Mouse (Mus musculus): ENCODE measurements at regions not wholly inside any gene's neighbourhood (a gene's known extent, or its start where the extent isn't known, plus 50 kb on each side); places are given as distances from the start of the nearest gene placed in this dataset.

DNA sequence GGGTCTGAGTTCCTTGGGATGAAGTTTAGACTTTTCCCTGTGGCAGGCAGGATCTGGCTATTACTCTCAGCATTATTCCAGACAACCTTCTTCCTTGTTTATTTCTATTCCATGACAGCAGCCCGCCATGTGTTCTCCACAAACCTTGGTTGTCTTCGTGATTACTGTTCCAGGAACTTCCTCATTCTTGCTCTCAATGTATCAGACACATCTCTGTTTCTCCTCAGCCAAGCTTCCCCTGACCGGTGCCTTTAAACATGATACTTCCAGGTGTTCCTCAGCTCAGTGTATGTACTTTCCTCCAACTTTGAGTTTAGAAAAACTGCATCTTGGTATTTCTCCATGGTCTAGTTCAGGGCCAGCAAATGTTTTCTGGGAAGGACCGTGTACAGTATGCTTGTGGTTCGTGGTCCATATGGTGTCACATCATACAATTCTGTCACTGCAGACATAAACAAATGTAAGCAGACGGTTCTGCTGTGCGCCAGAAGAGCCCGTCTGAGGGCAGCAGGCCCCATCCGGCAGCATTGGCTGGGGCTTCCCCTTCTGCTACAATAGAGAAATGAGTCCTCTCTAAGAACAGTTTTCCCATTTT, 64.2 kb downstream of the Peg10 start:
- 48% methylated on average over 9 of the region's 9 CpGs for WGBS
- ATAC-seq (ENCODE audit: insufficient number of reproducible peaks, low FRiP score, low TSS enrichment, low read depth): peak; percentile 65; the same call in 1 of the 2 replicates
- no peaks in the 10 kb centered on the region for H3K36me3 ChIP-seq

DNA sequence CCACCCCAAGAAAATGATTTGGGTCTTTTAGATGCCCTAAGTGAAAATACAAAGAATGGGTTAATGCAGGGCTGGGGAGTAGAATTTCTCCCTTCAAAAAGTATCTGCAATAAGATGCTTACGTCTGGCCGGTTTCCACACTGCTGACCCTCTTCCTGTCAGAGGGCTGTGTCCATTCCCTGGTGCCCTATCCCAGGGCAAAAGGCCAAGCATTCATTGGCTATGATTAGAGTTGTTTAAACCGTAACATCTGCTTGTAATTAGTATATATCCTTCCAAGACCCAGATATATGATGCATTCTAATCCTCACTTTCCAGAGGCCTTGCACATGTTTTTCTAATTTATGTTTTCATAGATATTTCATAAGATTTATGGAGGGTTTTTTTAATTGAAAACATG, 66.1 kb downstream of the Peg10 start:
- Histone ChIP-seq H3K9ac (no peak overlapping the region), H3K27me3 (no peaks in the 10 kb centered on the region), H3K36me3 (no peaks in the 10 kb centered on the region), H3K4me2 (replicated peaks) (no peak overlapping the region), H3K9me3 (replicated peaks) (no peaks in the 10 kb centered on the region), H3K27ac (replicated peaks) (no peak overlapping the region), H3K4me1 (0 out of 2 replicates have a peak, but pooled peaks cover 8% of the 10 kb centered on the region), H3K4me3 (replicated peaks) (no peak overlapping the region)
- peak; percentile 73 for ATAC-seq (ENCODE audit: insufficient number of reproducible peaks, low FRiP score, low TSS enrichment, low read depth)
- 25% methylated on average over 3 of the region's 3 CpGs for WGBS

More for the DNA sequence above, 64.2 kb downstream of the Peg10 start:
- Histone ChIP-seq H3K9me3 (replicated peaks) (no peaks in the 10 kb centered on the region), H3K27ac (replicated peaks) (no peak overlapping the region), H3K9ac (no peak overlapping the region), H3K4me3 (replicated peaks) (no peak overlapping the region), H3K27me3 (no peaks in the 10 kb centered on the region), H3K4me1 (0 out of 2 replicates have a peak, but pooled peaks cover 8% of the 10 kb centered on the region), H3K4me2 (replicated peaks) (no peak overlapping the region)

DNA sequence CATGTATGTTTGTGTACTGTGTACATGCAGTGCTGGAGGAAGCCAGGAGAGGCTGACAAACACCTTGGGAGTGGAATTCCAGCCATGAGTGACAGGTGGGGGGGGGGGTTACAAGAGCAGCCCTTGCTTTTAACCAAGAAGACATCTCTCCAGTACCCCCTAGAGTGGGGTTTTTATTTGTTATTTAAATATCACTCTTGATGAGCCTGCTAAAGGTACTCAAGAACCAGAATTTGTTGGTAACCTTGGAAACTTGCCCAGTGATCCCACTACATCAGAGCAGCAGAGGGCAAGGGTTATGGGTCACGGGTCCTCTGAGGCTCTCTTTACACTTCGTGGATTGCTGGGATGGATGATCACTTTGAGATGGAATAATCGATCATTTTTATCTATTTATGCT, 69.8 kb downstream of the Peg10 start:
- Histone ChIP-seq H3K9me3 (replicated peaks) (no peaks in the 10 kb centered on the region), H3K4me3 (replicated peaks) (no peak overlapping the region), H3K4me1 (0 out of 2 replicates have a peak, but pooled peaks cover 4% of the 10 kb centered on the region), H3K27ac (replicated peaks) (no peak overlapping the region), H3K27me3 (no peaks in the 10 kb centered on the region), H3K36me3 (no peaks in the 10 kb centered on the region), H3K4me2 (replicated peaks) (no peak overlapping the region), H3K9ac (no peak overlapping the region)
- ATAC-seq (ENCODE audit: insufficient number of reproducible peaks, low FRiP score, low TSS enrichment, low read depth): no peak
- 80% methylated on average over 3 of the region's 3 CpGs for WGBS

DNA sequence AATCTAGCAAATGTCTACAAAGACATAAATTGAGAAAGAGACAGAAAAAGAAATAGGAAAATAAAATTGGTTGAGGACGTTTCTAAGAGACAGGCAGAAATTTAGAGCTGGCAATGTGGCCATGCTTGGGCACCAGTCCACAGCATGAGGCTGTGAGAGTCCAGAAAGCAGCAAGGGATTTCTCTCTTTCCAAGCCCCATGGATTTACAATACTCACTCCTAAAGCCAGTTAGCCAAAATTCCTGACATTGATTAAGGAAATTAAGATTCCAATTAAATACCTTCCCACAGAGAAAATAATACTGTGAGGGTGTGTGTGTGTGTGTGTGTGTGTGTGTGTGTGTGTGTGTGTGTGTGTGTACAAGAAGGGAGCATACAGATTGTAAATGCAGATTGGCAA, 61.5 kb upstream of the Ppp1r9a start:
- WGBS: 50% methylated on average over 1 of the region's 1 CpGs
- Histone ChIP-seq H3K27me3 (no peaks in the 10 kb centered on the region), H3K27ac (replicated peaks) (no peak overlapping the region), H3K4me2 (replicated peaks) (no peak overlapping the region), H3K4me3 (replicated peaks) (no peak overlapping the region), H3K4me1 (no peaks in the 10 kb centered on the region), H3K36me3 (no peaks in the 10 kb centered on the region), H3K9ac (no peak overlapping the region), H3K9me3 (replicated peaks) (no peaks in the 10 kb centered on the region)
- no peak for ATAC-seq (ENCODE audit: insufficient number of reproducible peaks, low FRiP score, low TSS enrichment, low read depth)

DNA sequence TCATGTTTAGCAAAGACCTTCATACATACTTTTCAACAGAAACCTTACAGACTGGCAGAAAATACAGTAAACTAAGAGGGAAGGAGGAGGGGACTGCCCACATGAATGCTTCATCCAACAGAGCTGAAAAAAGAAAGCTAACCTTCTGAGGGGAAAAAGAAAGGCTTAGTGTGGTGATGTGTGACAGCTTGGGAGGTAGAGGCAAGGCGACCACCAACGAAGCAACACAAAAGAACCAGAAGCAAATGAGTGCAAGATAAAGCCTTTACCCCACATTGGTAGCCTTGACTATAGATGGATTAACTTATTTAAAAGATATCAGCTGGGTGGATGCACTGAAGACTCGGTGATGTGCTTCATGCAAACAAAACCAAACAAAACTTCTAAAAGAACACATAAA, 53.0 kb upstream of the Ppp1r9a start:
- Histone ChIP-seq H3K27me3 (no peaks in the 10 kb centered on the region), H3K27ac (replicated peaks) (no peak overlapping the region), H3K4me3 (replicated peaks) (no peak overlapping the region), H3K9ac (no peak overlapping the region), H3K4me1 (no peaks in the 10 kb centered on the region), H3K4me2 (replicated peaks) (no peak overlapping the region), H3K36me3 (no peaks in the 10 kb centered on the region), H3K9me3 (replicated peaks) (no peaks in the 10 kb centered on the region)
- ATAC-seq (ENCODE audit: insufficient number of reproducible peaks, low FRiP score, low TSS enrichment, low read depth): no peak
- WGBS: 42% methylated on average over 3 of the region's 3 CpGs

DNA sequence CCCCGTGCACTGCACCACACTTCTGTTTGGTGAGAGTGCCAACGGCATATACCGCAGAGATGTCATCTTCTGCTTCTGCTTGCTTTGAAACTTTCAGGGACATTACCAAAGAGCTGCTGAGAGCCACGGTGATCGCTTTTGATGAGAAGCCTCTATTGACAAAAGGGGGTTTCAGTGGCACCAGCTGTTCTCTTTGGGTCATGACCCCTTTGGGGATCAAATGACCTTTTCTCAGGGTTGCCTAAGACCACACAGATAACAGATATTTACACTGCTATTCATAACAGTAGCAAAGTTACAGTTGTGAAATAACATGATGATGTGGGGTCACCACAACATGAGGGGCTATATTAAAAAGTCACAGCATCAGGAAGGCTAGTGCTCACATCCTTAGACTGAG, 51.7 kb upstream of the Ppp1r9a start:
- no peaks in the 10 kb centered on the region for H3K4me1 ChIP-seq
- WGBS: 47% methylated on average over 5 of the region's 5 CpGs
- no peak overlapping the region for H3K4me2 ChIP-seq (replicated peaks)
- no peak overlapping the region for H3K4me3 ChIP-seq (replicated peaks)
- H3K9ac ChIP-seq: no peak overlapping the region
- H3K9me3 ChIP-seq (replicated peaks): no peaks in the 10 kb centered on the region
- no peaks in the 10 kb centered on the region for H3K36me3 ChIP-seq
- H3K27me3 ChIP-seq: no peaks in the 10 kb centered on the region
- no peak overlapping the region for H3K27ac ChIP-seq (replicated peaks)
- ATAC-seq (ENCODE audit: insufficient number of reproducible peaks, low FRiP score, low TSS enrichment, low read depth): no peak
